Mouse (Mus musculus): ENCODE results near the gene Gm12216.
A peak's percentile ranks its signal among the peaks of the same experiment; 100 is the strongest.
"Not testable (repeated sequence)": the region's sequence is repeated elsewhere in the genome, so short reads cannot be mapped to it uniquely, and the experiment has no call there.

Gm12216 gene

DNA sequence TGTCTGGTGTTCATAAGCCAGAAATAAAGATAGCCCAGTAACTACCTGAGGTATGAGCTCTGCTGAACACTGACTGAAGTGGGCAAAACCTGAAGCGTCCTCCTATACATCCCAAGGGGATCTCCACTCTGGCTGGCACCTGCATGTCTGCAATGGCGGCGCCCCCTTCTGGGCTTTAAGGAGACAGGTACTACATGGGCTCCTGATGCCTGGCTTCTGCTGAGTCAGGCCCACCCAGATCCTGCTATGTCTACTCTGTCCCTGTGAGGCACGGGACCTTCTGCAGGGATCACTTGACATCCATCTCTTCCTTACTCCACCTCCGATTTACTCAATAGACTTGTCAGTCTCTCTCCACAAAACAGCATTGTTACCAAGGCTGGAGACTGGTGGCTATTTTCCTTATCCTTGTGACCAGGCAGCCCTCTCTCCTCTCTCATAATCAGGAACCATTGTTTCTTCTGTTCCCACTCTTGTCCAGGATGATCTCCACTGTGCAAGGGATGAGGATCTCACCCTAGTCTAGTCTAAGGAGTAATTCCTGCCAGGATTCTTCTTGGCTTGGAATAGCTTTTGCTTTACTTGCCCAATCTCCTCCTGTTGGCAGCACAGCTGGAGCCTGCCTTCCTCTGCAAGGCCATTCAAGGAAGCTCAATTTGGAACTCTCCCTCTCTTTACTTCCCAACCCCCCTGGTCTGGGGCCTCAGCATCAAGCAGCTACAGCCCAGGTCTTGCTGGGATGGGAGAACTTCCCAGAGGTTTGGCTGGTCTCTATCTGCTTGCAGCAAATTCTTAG lies 15.1 kb upstream of the Gm12216 start:
- not testable (repeated sequence) for DNase-seq (ENCODE audit: low spot score)

DNA sequence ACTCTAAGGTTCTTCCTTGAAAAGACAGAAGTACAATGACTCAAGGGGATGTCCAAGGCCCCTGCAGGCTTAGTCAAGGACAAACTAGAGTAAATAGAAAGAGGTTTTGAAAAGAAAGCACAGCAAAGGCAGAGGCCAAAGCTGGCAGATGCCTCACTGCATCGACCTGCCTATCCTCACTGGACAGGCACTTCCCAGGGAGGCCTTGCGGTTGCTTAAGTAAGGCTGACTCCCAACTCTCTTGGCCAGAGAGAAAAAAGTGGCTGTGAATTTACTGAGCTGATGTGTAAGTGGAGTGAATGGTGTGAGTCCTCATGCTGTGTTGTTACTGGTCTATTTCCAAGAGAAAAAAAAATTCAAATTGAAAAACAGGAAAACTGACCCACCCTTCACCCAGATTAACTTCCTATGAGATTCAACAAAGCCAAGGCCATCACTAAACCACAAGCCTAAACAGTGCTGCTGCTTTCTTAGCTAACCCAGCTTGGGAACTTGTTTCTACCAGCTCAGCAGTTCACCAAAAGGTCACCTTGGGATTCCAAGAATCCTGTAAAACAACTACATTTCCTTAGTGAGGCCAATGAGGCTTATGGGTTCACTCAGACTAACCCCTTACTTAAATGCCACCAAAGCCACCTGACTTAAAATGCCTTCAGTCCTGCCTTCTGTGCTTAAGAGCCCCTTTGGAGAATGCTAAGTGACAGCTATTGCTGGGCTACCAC lies 12.9 kb upstream of the Gm12216 start:
- DNase-seq (ENCODE audit: low spot score): no peak

DNA sequence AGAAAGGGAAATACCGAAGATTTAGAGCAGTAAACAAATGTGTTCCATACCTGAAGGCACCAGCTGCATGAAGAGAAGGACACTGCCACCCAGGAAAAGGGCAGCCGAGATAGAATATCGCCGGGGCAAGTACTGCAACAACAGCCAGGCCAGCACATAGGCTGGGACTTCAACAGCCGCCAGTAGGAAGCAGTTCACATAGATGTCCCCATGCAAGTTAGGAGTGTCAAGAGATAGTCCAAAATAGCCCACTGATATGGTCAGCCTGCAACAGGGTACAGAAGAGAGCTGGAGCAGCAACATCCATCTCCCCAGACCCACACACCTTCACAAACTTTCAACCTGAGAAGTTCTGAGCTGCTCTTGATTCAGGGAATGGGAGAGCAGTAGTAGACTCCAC lies 10.1 kb upstream of the Gm12216 start:
- DNase-seq (ENCODE audit: low spot score): no peak

DNA sequence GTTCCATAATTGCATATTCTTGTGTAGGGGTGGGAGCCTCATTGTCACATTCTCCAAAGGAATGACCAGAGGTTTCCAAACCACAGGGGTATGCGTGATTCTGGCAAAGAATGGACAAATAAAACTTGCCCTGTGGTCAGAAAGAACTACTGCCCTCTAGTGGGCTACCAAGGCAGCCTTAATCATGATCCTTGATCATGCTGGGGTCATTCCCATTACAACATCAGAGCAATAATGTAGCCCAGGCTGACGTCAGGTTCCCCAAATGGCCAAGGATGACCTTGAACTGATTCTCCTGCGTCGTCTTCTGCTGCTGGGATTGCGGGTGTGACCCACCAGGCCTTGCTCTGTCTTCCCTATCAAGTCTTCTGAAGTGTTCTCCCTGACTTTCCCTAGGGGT lies 9.3 kb upstream of the Gm12216 start:
- DNase-seq (ENCODE audit: low spot score): not testable (repeated sequence)

DNA sequence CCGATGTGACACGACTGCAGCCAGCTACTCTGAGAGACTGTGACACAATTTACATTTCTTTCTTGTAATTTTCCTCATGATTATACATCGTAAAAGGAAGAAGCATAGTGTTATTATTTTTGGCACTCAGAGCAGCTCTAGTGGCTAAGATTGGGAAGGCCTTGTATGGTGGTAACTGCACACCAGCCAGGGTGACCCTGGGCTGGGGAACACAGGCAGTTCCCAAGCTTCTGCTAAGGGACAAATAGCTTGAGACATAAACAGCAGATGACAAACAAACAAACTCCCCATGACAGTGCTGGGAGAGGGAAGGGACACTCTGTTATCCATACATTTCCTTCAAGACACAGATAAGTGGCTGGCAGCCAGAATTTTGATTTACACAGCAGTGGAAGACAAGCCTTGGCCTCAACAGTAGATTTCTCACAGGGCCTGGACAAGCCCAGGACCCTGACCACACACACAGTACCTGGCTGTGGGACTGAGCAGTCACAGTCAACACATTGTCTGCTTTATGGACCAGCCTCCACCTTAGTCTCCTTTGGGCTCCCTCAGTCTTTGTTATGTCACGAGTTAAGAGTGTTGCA lies 5.8 kb upstream of the Gm12216 start:
- DNase-seq (ENCODE audit: low spot score): not testable (repeated sequence)

DNA sequence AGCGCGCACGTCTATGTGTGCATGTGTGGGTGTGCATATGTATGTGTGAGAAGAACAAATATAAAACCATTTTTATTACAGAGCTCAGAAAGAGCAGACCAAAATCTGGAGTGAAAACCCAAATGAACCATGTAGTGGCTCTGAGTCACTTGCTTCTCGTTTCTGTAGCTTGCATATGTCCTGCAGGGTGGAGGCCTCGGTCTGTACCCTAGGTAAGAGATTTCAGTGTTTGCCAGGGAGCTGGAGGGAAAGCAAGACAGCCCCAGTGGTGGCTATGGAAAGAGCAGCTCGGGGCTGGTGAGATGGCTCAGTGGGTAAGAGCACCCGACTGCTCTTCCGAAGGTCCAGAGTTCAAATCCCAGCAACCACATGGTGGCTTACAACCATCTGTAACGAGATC lies 1.9 kb upstream of the Gm12216 start:
- DNase-seq (ENCODE audit: low spot score): not testable (repeated sequence)

DNA sequence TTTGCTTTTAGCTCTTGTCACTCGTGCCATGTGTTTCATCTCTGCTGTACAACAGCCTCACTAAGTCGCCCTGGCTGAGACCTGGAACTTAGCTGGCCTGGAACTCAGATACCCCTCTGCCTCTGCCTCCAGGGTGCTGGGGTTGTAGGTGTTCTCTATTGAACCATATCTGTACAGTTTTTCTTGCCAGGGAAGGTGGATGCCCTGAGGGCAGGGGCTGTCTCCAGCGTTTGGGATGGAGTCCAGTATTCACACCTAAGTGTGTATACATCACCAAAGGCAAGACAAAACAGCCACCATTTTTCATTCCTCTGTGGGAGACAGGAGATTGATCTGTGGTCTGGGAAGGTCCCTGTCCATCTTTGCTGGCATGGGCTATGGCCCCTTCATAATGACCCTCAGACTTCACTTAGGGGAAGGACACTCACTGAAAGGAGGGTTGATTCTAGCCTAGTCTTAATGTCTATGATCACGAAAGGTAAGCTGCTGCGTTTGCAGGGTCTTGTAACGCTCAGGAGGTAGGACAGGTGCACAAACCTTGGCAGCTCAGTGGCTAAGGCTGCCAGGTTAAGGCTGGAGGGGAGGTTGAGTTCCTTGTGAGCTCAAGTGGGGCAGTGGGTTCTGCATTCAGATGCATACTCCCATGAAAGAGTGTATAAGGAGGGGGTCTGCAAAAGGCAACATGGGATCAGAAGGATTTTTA lies 847 bp downstream of the Gm12216 start:
- DNase-seq (ENCODE audit: low spot score): no peak

DNA sequence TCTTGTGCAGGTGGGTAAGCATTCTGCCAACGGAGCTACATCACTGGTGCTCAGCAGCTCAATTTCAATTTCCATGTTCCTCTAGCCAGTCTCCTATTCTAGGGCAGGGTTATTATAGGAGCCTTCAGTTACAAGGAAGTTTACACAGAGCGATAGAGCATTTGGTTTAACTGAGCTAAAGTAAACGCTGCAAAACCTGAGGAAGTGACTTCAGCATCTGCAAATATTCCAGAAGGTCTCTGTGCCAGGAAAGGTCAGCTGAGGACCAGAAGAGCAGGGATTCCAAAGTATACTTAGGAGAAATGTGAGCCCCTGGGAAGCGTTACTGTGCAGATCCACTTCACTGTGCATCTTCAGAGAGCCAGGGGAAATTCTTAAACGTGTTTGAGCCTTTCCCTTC lies 5.4 kb downstream of the Gm12216 start:
- no peak for DNase-seq (ENCODE audit: low spot score)

DNA sequence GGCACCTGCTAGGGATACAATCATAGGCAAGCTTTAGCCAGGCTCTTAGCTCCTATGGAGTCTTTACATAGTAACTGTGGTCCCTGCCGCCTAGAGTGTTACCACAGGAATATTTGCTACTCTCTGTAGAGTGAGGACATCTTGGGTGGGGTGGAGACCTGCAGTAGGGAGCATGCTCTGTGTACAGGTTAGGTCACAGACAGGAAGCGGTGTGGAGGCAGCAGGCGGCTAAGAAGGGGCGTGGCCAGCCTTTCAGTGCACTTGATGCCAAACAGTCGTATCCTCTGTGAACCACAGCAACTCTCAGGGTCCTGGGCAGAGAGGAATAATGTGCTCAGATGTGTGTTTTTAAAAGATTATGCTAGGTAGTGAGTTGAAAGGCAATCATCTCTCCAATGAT lies 7.3 kb downstream of the Gm12216 start:
- no peak for DNase-seq (ENCODE audit: low spot score)

DNA sequence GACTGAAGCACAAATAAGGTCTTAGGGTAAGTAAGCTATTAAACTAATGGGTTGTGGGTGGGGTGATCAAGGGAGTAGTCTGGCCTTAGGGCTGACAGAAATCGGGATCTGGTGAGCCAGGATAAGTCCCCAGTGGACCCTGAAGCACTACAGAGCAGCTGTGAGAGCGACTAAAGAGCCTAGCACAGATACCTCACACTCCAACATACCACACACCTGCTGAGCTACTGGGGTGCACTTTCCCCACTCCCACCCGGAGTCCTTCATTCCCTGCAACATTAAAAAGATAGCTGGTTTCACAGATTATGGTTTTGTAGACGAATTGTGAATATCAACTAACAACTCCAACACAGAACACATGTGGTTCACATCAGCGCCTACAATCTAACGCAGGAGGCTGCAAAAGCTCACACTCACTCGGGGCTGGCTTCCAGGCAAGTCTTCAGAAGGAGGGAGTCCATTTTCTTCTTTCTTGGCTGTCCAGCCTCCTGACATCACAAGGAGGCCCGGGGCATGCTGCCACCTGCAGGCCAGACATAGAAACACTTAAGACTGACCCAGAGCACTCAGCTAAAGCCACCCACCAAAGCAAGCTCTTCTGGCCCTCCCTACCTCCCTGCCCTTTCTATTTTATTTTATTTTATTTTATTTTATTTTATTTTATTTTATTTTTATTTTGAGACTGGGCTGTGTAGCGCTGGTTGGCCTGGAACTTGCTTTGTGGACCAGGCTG lies 9.3 kb downstream of the Gm12216 start:
- DNase-seq (ENCODE audit: low spot score): peak; percentile 73

DNA sequence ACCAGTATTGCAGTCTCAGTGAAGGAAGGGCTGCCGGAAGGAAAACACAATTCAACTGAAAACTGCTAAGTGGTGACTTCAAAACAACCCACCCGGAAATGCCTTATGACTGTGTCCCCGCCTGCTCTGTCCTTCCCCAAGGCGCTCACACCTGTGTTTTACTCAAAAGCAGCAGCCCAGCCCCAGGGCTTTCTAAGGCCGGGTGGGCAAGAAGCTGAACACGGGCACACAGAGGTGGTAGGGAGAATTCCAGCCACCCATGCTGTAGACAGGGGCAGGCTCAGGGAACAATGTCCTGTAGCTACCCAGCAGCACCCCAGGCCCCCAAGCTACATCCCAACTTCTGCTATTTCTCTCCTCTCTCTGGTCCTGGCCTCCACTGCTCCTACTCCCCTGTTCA lies 13.4 kb downstream of the Gm12216 start:
- no peak for DNase-seq (ENCODE audit: low spot score)

DNA sequence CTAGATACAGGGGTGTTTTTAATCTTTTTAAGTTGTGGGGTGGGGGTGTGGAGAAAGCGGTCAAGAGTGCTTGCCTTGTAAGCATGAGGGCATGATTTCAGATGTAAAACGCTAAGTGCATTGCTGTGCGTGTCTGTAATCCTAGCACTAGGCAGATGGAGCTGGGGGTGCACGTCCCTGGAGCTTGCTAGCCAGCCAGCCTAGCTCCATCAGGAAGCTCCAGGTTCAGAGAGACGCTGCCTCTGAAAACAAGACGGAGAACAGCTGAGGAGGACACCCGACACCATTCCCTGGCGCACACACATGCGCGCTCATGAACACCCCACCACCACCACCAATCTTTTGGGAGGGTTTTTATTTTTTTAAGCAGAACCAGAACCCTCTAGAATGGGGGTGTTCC lies 15.9 kb downstream of the Gm12216 start:
- peak; percentile 49 for DNase-seq (ENCODE audit: low spot score)

DNA sequence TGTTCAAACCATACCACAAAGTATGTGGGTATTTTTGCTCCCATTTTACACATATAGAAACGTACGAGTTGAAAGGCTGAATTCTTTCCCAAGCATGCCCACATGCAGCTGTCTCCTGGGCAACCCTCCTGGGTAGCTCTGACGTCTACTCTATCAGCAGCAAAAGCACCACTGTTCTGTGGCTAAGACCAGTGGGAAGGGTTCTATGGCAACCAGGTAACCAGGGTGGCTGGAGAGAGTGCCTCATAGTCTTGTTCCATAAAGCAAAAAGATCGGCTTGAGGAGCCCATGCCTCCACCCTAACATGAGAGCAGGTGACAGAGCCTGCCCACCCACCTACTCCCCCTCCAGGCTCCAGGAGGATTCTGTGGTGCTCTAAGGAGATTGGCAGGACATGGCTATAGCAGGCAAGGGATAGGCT lies 16.9 kb downstream of the Gm12216 start:
- DNase-seq (ENCODE audit: low spot score): no peak

DNA sequence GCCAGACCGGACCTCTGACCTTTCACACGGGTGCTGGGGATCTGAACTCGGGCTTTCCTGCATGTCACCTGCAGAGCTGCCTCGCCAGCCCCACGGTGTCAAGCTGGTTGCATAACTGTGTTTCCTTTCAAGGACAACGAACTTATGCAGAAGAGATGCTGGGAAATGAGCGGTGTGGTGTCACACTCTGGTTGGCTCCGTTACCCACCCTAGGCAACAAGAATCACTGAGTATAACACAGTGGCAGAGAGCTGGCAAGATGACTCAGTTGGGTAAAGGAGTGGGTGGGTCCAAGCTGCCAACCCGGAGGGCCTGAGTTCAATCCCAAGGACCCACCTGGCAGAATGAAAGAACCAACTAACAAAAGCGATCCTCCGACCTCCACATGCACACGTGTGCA lies 17.5 kb downstream of the Gm12216 start:
- DNase-seq (ENCODE audit: low spot score): no peak

DNA sequence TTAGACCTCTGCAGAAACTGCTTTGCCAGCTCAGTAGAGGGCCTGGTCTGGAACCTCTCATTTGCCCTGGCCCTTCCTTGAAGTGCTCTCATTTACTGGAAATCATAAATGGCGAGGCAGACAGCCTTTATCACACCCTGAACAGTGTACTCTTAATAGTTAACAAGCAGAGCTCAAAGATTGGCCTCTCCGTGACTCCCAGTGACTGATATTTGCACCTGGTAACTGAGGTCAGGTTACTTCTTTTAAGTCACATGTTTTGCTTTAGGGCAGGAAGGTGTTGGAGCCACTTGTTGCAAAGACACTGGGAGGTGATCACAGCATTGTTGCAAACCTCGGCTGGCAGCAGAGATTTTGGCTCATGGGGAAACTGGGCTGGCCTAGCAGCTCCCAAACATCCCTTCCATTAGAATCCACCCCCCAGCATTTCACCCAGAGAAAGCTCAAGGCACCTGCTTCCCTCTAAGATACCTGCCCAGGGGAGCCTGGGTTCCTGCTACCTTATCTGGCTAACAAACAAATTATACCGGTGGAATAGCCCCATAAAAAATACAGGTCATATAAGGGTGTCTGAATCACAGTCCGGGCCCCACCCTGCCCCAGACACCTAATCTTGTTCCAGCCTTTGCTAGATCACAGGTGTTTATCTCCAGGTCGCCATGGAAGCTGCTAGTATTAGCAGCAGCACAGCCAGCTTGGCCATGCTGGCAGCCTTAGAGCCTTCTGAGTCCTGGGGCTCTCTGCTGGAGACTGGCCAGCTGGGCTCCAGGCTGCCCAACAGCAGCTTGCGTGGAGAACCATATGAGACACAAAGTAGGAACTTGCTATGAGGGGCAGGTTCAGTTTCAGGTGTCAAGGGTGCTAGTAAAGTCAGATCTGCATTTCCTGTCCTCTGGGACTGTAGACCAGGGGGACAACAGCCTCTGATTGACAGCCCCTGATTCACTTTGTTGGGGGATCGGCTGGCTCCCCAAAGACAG lies 19.1 kb downstream of the Gm12216 start:
- DNase-seq (ENCODE audit: low spot score): no peak

DNA sequence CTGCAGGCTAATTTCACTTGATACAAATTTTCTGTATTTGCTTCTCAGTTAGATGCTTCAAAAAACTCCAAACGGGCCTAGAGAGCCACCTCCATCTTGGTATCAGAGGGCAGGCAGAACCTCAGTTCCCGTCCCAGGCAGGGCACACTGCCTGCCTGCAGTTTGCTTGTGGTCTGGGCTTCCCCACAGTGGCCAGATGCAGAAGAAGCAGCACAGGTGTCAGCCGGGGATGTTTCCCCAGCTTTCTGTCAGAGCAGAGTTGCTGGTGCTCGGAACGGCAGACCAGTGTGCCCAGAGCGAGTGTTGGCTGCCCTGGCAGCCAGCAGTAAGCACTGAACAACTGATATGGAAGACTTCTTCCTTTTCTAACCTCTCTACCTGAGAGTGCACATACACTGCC lies 19.9 kb downstream of the Gm12216 start:
- no peak for DNase-seq (ENCODE audit: low spot score)

DNA sequence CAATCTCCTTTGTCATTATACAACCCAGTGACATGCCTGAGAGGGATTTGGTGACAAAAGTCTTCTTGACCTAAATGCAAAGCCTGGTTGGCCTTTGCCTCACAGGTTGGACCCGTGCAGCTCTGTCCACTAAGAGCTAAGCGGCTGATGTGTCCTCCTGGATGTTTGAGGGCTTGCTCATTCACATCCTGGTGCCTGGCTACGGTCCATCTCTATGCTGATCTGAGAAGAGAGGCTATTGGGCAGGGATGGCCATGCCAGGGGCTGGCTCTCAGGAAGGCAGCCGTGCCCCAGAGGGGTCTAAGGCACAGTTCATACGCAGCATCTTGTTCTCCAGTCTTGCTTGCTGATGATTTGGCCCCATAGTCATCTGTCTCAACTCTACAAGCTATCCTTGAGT lies 21.3 kb downstream of the Gm12216 start:
- no peak for DNase-seq (ENCODE audit: low spot score)

DNA sequence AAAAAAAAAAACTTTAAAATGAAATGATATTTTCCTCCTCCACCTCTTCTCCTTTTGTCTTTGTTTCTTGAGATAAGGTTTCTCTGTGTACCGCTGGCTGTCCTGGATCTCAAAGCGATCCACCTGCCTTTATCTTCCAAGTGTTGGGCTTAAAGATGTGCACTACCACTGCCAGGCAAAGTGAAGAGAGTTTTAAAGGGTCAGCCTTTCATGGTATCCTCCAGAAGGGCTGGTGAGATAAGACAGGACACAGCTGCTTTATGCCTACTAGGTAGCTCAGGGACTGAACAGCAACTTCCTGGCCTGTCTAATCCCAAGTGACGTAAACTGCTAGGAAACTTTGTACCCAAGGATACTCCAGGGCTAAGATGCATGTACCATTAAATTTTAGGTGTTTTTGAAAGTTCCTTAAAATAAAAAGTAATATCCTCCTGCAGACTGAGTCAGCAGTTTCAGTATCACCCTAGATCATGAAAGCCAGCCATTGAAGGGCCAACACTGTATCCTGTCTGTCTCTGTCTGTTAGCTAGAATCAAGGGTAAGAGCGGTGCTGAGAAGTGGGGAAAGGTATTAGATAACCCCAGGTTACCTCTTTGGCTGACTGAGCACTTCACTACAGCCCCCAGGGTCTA lies 23.6 kb downstream of the Gm12216 start:
- DNase-seq (ENCODE audit: low spot score): no peak

DNA sequence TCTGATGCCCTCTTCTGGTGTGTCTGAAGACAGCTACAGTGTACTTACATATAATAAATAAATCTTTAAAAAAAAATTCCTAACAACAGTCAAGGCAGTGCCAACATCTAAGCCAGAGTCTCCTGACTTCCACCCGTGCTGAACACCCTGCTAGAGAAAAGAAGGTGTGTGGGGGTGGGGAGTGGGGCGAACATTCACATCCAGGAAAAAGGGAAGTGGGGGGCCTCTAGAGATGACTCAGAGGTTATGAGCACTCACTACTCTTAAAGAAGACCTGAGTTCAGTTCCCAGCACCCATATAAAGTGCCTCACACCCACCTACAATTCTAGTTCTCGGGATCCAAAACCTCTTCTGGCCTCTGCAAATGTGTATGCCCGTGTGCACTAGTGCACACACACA lies 33.6 kb downstream of the Gm12216 start:
- no peak for DNase-seq (ENCODE audit: low spot score)

DNA sequence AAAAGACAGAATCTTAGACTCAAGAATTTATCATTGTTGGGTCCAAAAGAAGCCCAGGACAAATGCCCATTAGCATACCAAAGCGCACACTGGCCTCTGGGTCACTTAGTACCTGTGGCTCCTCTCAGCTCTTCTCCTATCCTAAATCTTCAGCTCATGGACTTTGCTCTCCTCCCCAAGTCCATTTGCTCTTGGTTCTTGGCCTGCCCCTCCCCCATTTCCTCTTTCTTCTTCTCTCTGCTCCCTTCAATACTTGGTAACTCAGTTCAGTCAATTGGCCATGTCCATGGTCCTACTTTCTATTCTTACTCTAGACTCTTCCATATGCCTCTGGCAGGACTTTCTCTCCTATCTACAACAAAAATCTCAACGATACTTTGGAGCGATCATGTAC lies 37.1 kb downstream of the Gm12216 start:
- DNase-seq (ENCODE audit: low spot score): no peak
